Mouse (Mus musculus) ES-Bruce4 (cell line): ENCODE results near the gene Lbp. TPM values are rescaled to one million over a fixed set of nuclear protein-coding genes. Genes with fewer than 3 reads are reported as not detected.

ENCODE experiments used
- H3K27ac ChIP-seq: 2 replicates; pipeline ENCODE4 v1.5.1; 2012; ENCODE audit warnings: low read length, inconsistent platforms; ENCODE audit not compliant: insufficient read depth
- H3K27me3 ChIP-seq: 2 replicates; pipeline ENCODE4 v1.6.1; 2012; ENCODE audit warnings: mild to moderate bottlenecking, low read length, inconsistent platforms; ENCODE audit not compliant: control insufficient read depth, poor library complexity, insufficient read depth, severe bottlenecking
- H3K36me3 ChIP-seq: 2 replicates; pipeline ENCODE4 v1.6.1; 2012; ENCODE audit warnings: inconsistent platforms, mild to moderate bottlenecking, low read length, moderate library complexity; ENCODE audit not compliant: control insufficient read depth, poor library complexity, insufficient read depth, severe bottlenecking
- H3K4me1 ChIP-seq: one replicate; pipeline ENCODE4 v1.8.1; 2011; ENCODE audit warnings: low read length; ENCODE audit not compliant: control insufficient read depth, insufficient read depth
- H3K4me3 ChIP-seq: 2 replicates; pipeline ENCODE4 v1.5.1; 2011; ENCODE audit warnings: low read depth, mild to moderate bottlenecking, low read length
- H3K9ac ChIP-seq: 2 replicates; pipeline ENCODE4 v1.6.1; 2012; ENCODE audit warnings: low read depth, mild to moderate bottlenecking, inconsistent platforms; ENCODE audit not compliant: poor library complexity, severe bottlenecking
- H3K9me3 ChIP-seq: replicated peaks from 2 replicates; pipeline ENCODE4 v1.6.1; 2012; ENCODE audit warnings: mild to moderate bottlenecking, low read length, inconsistent platforms; ENCODE audit not compliant: control insufficient read depth, poor library complexity, insufficient read depth, severe bottlenecking
- CTCF ChIP-seq: IDR thresholded peaks from one replicate; pipeline ENCODE4 v1.8.1; 2011; ENCODE audit warnings: low read depth, low read length
- EP300 ChIP-seq: IDR thresholded peaks from 2 replicates; pipeline ENCODE4 v1.6.1; 2011; ENCODE audit warnings: low read depth, low read length; ENCODE audit not compliant: insufficient read depth
- POLR2A ChIP-seq: IDR thresholded peaks from one replicate; pipeline ENCODE4 v1.8.1; 2011; ENCODE audit warnings: low read length; ENCODE audit not compliant: insufficient read depth
- polyA plus RNA-seq: library from polyadenylated mRNA; stranded (reverse); fragments of >200 nt; gene quantifications from 2 replicates; pipeline ENCODE4 v1.2.4, GENCODE M21; 2011; ENCODE audit warnings: low read depth; ENCODE audit not compliant: missing spikeins, insufficient read depth, insufficient read length

The Lbp gene
- polyA plus RNA-seq, 1 experiment = 0.43 TPM

- Histone ChIP-seq H3K4me3 (peak within 1 kb of the TSS; percentile 66), H3K9me3 (no peaks in the 10 kb centered on the region), H3K36me3 (no peaks in the 10 kb centered on the region), H3K27me3 (no peaks in the 10 kb centered on the region), H3K27ac (no peak within 1 kb of the TSS), H3K4me1 (no peaks in the 10 kb centered on the region), H3K9ac (peak within 1 kb of the TSS; percentile 36)
- TF ChIP-seq CTCF (peak; percentile 95), POLR2A (peak; percentile 61), EP300 (no peak)
These were observed 69.3 kb downstream of the Lbp start, which contains the start of gene Snhg11 for GRCm38 (mm10) chr2:158375443-158376122. Gene Snhg11 (plus strand): TSS chr2:158375638.

GRCm38 (mm10) chr2:158376123-158376687 is 69.9 kb downstream of the Lbp start:
- Histone ChIP-seq H3K4me3 (peak overlapping the region; percentile 66), H3K9ac (peak overlapping the region; percentile 36), H3K27me3 (no peaks in the 10 kb centered on the region), H3K27ac (no peak overlapping the region), H3K36me3 (peaks cover 4% of the 10 kb centered on the region; the same call in 1 of the 2 replicates), H3K9me3 (no peaks in the 10 kb centered on the region), H3K4me1 (no peaks in the 10 kb centered on the region)
- TF ChIP-seq CTCF (no peak), EP300 (no peak), POLR2A (no peak)

GRCm38 (mm10) chr2:158376798-158377197 is 70.5 kb downstream of the Lbp start:
- Histone ChIP-seq H3K4me3 (peak overlapping the region; percentile 61), H3K27ac (no peak overlapping the region), H3K4me1 (no peaks in the 10 kb centered on the region), H3K27me3 (no peaks in the 10 kb centered on the region), H3K36me3 (peaks cover 4% of the 10 kb centered on the region), H3K9me3 (no peaks in the 10 kb centered on the region), H3K9ac (0 out of 2 replicates have a peak overlapping the region, but pooled peaks have one; percentile 36)
- TF ChIP-seq POLR2A = no peak
- TF ChIP-seq EP300 = no peak
- TF ChIP-seq CTCF = no peak

- H3K9me3 ChIP-seq = no peaks in the 10 kb centered on the region
- TF ChIP-seq POLR2A (no peak), CTCF (no peak), EP300 (no peak)
- no peak overlapping the region for H3K4me3 ChIP-seq
- no peaks in the 10 kb centered on the region for H3K27me3 ChIP-seq
- H3K9ac ChIP-seq = no peak overlapping the region
- H3K27ac ChIP-seq = no peak overlapping the region
- peaks cover 4% of the 10 kb centered on the region for H3K36me3 ChIP-seq
- no peaks in the 10 kb centered on the region for H3K4me1 ChIP-seq
These were observed 71.5 kb downstream of the Lbp start for GRCm38 (mm10) chr2:158377811-158378210.

- Histone ChIP-seq H3K9ac (no peak overlapping the region), H3K9me3 (no peaks in the 10 kb centered on the region), H3K4me1 (no peaks in the 10 kb centered on the region), H3K36me3 (peaks cover 4% of the 10 kb centered on the region), H3K27me3 (no peaks in the 10 kb centered on the region), H3K27ac (no peak overlapping the region), H3K4me3 (no peak overlapping the region)
- no peak for TF ChIP-seq POLR2A
- TF ChIP-seq CTCF = peak; percentile 47
These were observed 73.2 kb downstream of the Lbp start for GRCm38 (mm10) chr2:158379354-158380078.

Other genes with a start within 250 kb of the Lbp start
- gene Tgm2, start 160.1 kb upstream of the Lbp start, polyA plus RNA-seq = 18.4 and 23.2 TPM in 2 replicates
- gene D630003M21Rik, start 77.3 kb upstream of the Lbp start, polyA plus RNA-seq = 0.34 and 0.38 TPM in 2 replicates
- not detected in 2 replicates for gene Bpi, start 48.4 kb upstream of the Lbp start, polyA plus RNA-seq
- gene Snhg11, start 69.1 kb downstream of the Lbp start, polyA plus RNA-seq = 39.8 and 41.0 TPM in 2 replicates
- gene Ralgapb, start 103.4 kb downstream of the Lbp start, polyA plus RNA-seq = 54.6 and 57.7 TPM in 2 replicates
- gene Adig, start 196.1 kb downstream of the Lbp start, polyA plus RNA-seq = not detected in 2 replicates
- gene Arhgap40, start 206.3 kb downstream of the Lbp start, polyA plus RNA-seq = not detected in 2 replicates